Mouse (Mus musculus) cerebellum, adult 2 months (tissue): Measurements from ENCODE around the gene Cfap43.

Source experiments
- CTCF ChIP-seq: fragments of 200-500 bp; IDR thresholded peaks from 2 replicates; pipeline ENCODE4 v1.5.1; 2011; ENCODE audit warnings: low read depth, mild to moderate bottlenecking, control low read depth, low read length, moderate library complexity, borderline replicate concordance; ENCODE audit not compliant: insufficient read depth
- POLR2A ChIP-seq: fragments of 200-500 bp; IDR thresholded peaks from 2 replicates; pipeline ENCODE4 v1.6.1; 2011; ENCODE audit warnings: low read length, control low read depth, borderline replicate concordance; ENCODE audit not compliant: insufficient read depth

DNA sequence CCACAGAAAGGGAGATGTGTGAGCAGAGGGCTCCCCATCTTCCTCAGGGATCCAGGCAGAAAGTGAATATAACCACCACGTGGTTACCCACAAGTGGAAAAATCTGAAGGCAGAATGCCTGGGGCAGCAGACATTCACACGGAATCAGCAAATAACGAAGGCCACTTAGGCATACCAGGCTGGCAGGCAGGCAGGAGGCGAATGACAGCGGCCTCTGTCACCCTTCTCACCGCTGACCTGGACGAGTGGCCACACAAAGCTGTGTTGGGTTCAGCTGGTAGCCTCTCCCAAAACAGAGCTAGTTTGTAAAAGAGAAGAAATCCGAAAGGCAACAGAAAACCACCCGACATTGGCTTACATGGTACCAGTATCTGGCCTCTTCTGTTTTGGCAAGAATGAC lies 1.1 kb downstream of the Cfap43 start:
- TF ChIP-seq POLR2A = no peak
- no peak for TF ChIP-seq CTCF
